Mouse (Mus musculus) ES-Bruce4 (cell line): ENCODE results near the gene Krt39. TPM values are rescaled to one million over a fixed set of nuclear protein-coding genes. Genes with fewer than 3 reads are reported as not detected.

Experiments
- H3K27ac ChIP-seq: 2 replicates; pipeline ENCODE4 v1.5.1; 2012; ENCODE audit warnings: low read length, inconsistent platforms; ENCODE audit not compliant: insufficient read depth
- H3K27me3 ChIP-seq: 2 replicates; pipeline ENCODE4 v1.6.1; 2012; ENCODE audit warnings: mild to moderate bottlenecking, low read length, inconsistent platforms; ENCODE audit not compliant: control insufficient read depth, poor library complexity, insufficient read depth, severe bottlenecking
- H3K36me3 ChIP-seq: 2 replicates; pipeline ENCODE4 v1.6.1; 2012; ENCODE audit warnings: inconsistent platforms, mild to moderate bottlenecking, low read length, moderate library complexity; ENCODE audit not compliant: control insufficient read depth, poor library complexity, insufficient read depth, severe bottlenecking
- H3K4me1 ChIP-seq: one replicate; pipeline ENCODE4 v1.8.1; 2011; ENCODE audit warnings: low read length; ENCODE audit not compliant: control insufficient read depth, insufficient read depth
- H3K4me3 ChIP-seq: 2 replicates; pipeline ENCODE4 v1.5.1; 2011; ENCODE audit warnings: low read depth, mild to moderate bottlenecking, low read length
- H3K9ac ChIP-seq: 2 replicates; pipeline ENCODE4 v1.6.1; 2012; ENCODE audit warnings: low read depth, mild to moderate bottlenecking, inconsistent platforms; ENCODE audit not compliant: poor library complexity, severe bottlenecking
- H3K9me3 ChIP-seq: replicated peaks from 2 replicates; pipeline ENCODE4 v1.6.1; 2012; ENCODE audit warnings: mild to moderate bottlenecking, low read length, inconsistent platforms; ENCODE audit not compliant: control insufficient read depth, poor library complexity, insufficient read depth, severe bottlenecking
- CTCF ChIP-seq: IDR thresholded peaks from one replicate; pipeline ENCODE4 v1.8.1; 2011; ENCODE audit warnings: low read depth, low read length
- EP300 ChIP-seq: IDR thresholded peaks from 2 replicates; pipeline ENCODE4 v1.6.1; 2011; ENCODE audit warnings: low read depth, low read length; ENCODE audit not compliant: insufficient read depth
- POLR2A ChIP-seq: IDR thresholded peaks from one replicate; pipeline ENCODE4 v1.8.1; 2011; ENCODE audit warnings: low read length; ENCODE audit not compliant: insufficient read depth
- polyA plus RNA-seq: library from polyadenylated mRNA; stranded (reverse); fragments of >200 nt; gene quantifications from 2 replicates; pipeline ENCODE4 v1.2.4, GENCODE M21; 2011; ENCODE audit warnings: low read depth; ENCODE audit not compliant: missing spikeins, insufficient read depth, insufficient read length

The Krt39 gene
- polyA plus RNA-seq, 1 experiment: not detected

DNA sequence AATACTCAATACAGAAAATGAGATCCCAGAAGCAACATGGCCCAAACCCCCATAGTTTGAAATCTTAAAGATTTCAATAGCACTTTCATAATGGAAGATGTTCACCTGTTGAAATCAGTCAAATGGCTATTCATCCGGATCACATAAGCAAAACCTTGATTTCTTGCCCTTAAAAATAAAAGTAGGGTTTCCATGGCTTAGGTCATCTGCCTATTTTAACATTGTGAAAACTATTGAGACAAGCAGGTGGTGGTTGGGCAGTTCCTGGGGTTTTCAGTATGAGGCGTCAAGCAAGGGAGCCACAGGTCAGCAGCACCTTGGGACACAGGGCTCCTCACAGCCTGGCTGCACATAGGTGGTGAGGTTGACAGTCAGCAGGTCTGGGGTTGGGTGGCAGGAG lies 35.1 kb upstream of the Krt39 start:
- Histone ChIP-seq H3K9me3 (no peaks in the 10 kb centered on the region), H3K27ac (no peak overlapping the region), H3K4me3 (no peak overlapping the region), H3K9ac (no peak overlapping the region), H3K36me3 (no peaks in the 10 kb centered on the region), H3K4me1 (no peaks in the 10 kb centered on the region), H3K27me3 (no peaks in the 10 kb centered on the region)
- no peak for TF ChIP-seq POLR2A
- no peak for TF ChIP-seq EP300
- no peak for TF ChIP-seq CTCF

DNA sequence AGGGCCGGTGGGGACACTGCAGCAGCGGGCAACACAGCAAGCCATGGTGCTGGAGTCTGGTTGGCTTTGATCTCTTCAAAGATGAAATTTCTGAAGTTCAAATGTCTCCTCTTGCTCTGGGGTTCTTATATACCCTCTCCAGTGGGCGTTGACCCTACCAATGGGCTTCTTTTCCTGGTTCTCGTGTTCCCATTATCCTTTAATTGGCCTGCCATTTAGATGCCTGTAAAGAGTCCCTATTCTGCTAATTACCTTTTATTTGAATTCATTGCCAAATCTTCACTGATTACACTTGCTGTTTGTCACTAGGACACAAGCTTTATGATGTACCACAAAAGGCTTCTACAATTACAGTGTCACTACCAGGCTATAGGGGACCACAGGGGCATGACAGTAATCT lies 29.6 kb upstream of the Krt39 start, which contains the start of gene Krtap3-3:
Gene Krtap3-3, minus strand, starts transcription at position 101 of the 400 bp plus-strand sequence.
- TF ChIP-seq POLR2A (no peak), EP300 (no peak), CTCF (no peak)
- H3K27me3 ChIP-seq: no peaks in the 10 kb centered on the region
- no peak within 1 kb of the TSS for H3K4me3 ChIP-seq
- no peaks in the 10 kb centered on the region for H3K4me1 ChIP-seq
- H3K9me3 ChIP-seq: no peaks in the 10 kb centered on the region
- no peaks in the 10 kb centered on the region for H3K36me3 ChIP-seq
- H3K27ac ChIP-seq: no peak within 1 kb of the TSS
- no peak within 1 kb of the TSS for H3K9ac ChIP-seq

DNA sequence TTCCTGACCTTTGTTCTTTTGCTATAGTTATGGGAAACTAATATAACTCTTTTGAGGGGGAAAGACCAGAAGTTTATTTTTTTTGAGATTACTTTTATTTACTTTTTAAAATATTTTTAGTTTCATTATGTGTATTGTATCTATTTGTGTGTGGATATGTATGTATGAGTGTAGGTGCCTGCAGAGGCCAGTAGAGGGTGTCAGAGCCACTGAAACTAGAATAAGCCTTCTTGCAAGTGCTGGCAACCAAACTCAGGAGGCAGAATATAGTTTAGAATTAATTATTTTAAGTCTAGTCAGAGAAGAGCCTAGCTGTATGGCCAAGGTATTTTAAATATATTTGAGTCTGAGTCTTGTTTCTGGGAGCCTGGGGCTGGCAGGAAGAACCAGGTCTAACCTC lies 26.8 kb upstream of the Krt39 start:
- TF ChIP-seq EP300: no peak
- TF ChIP-seq POLR2A: no peak
- no peak for TF ChIP-seq CTCF
- H3K9me3 ChIP-seq: no peaks in the 10 kb centered on the region
- no peak overlapping the region for H3K4me3 ChIP-seq
- no peak overlapping the region for H3K9ac ChIP-seq
- no peaks in the 10 kb centered on the region for H3K27me3 ChIP-seq
- no peak overlapping the region for H3K27ac ChIP-seq
- no peaks in the 10 kb centered on the region for H3K4me1 ChIP-seq
- H3K36me3 ChIP-seq: no peaks in the 10 kb centered on the region

- no peaks in the 10 kb centered on the region for H3K36me3 ChIP-seq
- H3K27ac ChIP-seq: no peak overlapping the region
- H3K27me3 ChIP-seq: no peaks in the 10 kb centered on the region
- H3K4me3 ChIP-seq: no peak overlapping the region
- no peaks in the 10 kb centered on the region for H3K9me3 ChIP-seq
- H3K4me1 ChIP-seq: no peaks in the 10 kb centered on the region
- H3K9ac ChIP-seq: no peak overlapping the region
- TF ChIP-seq EP300: no peak
- no peak for TF ChIP-seq CTCF
- TF ChIP-seq POLR2A: no peak
Observed at GRCm38 (mm10) chr11:99539721-99540120, 18.6 kb upstream of the Krt39 start.

DNA sequence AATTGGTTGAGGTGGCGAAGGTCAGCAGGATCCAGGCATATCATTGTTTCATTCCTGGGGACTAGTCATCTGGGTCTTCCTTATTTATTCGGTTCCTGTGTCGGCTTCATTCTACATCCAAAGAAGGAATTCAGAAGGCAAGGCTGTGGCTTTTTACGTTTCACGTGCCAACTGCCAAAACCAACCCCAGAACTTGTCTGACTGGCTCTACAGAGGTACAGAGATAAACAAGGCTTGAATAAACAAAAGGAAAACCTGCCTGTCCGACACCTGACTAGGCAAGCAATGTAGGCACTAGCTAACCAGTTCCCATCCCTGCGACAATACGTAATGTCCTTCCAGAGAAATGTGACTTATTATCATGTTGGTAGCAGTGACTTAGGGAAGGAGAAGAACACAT lies 7.0 kb downstream of the Krt39 start:
- H3K4me3 ChIP-seq: no peak overlapping the region
- TF ChIP-seq CTCF (no peak), POLR2A (no peak), EP300 (no peak)
- no peaks in the 10 kb centered on the region for H3K9me3 ChIP-seq
- no peaks in the 10 kb centered on the region for H3K4me1 ChIP-seq
- H3K27me3 ChIP-seq: no peaks in the 10 kb centered on the region
- no peak overlapping the region for H3K27ac ChIP-seq
- no peaks in the 10 kb centered on the region for H3K36me3 ChIP-seq
- H3K9ac ChIP-seq: no peak overlapping the region

DNA sequence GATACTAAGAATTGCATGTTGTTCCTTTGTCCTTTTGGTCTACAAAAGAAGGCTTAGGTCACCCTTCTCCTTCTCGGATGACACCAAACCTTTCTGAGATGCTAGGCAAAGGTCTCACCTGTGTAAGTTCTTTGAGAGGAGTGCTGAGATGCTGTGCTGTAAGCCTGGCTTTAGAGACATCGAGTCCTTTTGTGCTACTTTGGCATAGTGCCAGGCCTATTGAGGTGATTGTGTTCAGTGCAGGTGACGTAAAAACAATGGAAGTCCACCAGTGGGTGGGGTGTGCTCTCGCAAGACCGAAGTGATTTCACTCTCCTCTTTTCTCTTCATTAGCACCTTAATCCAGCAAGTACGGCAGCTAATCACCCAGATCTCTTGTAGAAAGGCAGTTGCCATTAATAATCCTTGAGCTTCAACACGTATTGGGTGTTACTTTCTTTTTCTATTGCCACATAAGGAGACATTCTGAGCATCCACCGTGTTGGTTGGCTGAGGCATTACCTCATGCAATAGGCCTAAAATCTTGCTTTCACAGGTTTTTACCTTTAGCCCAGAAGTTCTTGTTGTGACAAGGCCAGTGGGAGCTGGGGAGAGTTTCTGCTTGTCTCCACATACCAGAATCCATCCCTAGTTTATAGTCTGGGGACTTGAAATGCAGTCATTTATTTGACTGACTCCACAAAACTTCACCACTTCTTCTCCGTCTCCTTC lies 20.9 kb downstream of the Krt39 start:
- Histone ChIP-seq H3K9me3 (no peaks in the 10 kb centered on the region), H3K4me1 (no peaks in the 10 kb centered on the region), H3K27me3 (no peaks in the 10 kb centered on the region; the same call in 1 of the 2 replicates), H3K36me3 (no peaks in the 10 kb centered on the region), H3K9ac (no peak overlapping the region), H3K27ac (no peak overlapping the region), H3K4me3 (no peak overlapping the region)
- TF ChIP-seq POLR2A: no peak
- no peak for TF ChIP-seq EP300
- TF ChIP-seq CTCF: no peak
